Mouse (Mus musculus): ENCODE results near the gene Nck2.
A peak's percentile ranks its signal among the peaks of the same experiment; 100 is the strongest.

Nck2 gene

GRCm38 (mm10) chr1:43571105-43571504 lies 126.7 kb downstream of the Nck2 start:
- DNase-seq (ENCODE audit: low read depth, low spot score), result peak; percentile 96

GRCm38 (mm10) chr1:43574793-43575304 lies 130.5 kb downstream of the Nck2 start:
- no peak for DNase-seq (ENCODE audit: low read depth, low spot score)

GRCm38 (mm10) chr1:43577371-43577770 lies 133.0 kb downstream of the Nck2 start:
- DNase-seq (ENCODE audit: low read depth, low spot score), result no peak

GRCm38 (mm10) chr1:43583564-43583963 lies 139.2 kb downstream of the Nck2 start:
- no peak for DNase-seq (ENCODE audit: low read depth, low spot score)

GRCm38 (mm10) chr1:43589001-43589400 lies 144.6 kb downstream of the Nck2 start:
- DNase-seq (ENCODE audit: low read depth, low spot score), result no peak

GRCm38 (mm10) chr1:43589910-43590309 lies 145.5 kb downstream of the Nck2 start:
- DNase-seq (ENCODE audit: low read depth, low spot score), result no peak

- no peak for DNase-seq (ENCODE audit: low read depth, low spot score)
Measured at GRCm38 (mm10) chr1:43590727-43591126, 146.3 kb downstream of the Nck2 start.

GRCm38 (mm10) chr1:43593069-43593468 lies 148.7 kb downstream of the Nck2 start:
- no peak for DNase-seq (ENCODE audit: low read depth, low spot score)

GRCm38 (mm10) chr1:43594738-43595137 lies 150.4 kb downstream of the Nck2 start:
- DNase-seq (ENCODE audit: low read depth, low spot score), result no peak

- no peak for DNase-seq (ENCODE audit: low read depth, low spot score)
Measured at GRCm38 (mm10) chr1:43597731-43598130, 153.4 kb downstream of the Nck2 start.

- no peak for DNase-seq (ENCODE audit: low read depth, low spot score)
Measured at GRCm38 (mm10) chr1:43599483-43599882, 155.1 kb downstream of the Nck2 start.

GRCm38 (mm10) chr1:43601054-43601453 lies 156.7 kb downstream of the Nck2 start:
- DNase-seq (ENCODE audit: low read depth, low spot score), result no peak

- DNase-seq (ENCODE audit: low read depth, low spot score), result no peak
Measured at GRCm38 (mm10) chr1:43615948-43616347, 171.6 kb downstream of the Nck2 start.

Measured in R1 (cell line).